Mouse (Mus musculus): ENCODE data around the gene Nrcam.
A peak's percentile ranks its signal among the peaks of the same experiment; 100 is the strongest.

Nrcam gene

GRCm38 (mm10) chr12:44515066-44515465 lies 186.4 kb downstream of the Nrcam start:
- no peak for DNase-seq (ENCODE audit: low spot score)

DNA sequence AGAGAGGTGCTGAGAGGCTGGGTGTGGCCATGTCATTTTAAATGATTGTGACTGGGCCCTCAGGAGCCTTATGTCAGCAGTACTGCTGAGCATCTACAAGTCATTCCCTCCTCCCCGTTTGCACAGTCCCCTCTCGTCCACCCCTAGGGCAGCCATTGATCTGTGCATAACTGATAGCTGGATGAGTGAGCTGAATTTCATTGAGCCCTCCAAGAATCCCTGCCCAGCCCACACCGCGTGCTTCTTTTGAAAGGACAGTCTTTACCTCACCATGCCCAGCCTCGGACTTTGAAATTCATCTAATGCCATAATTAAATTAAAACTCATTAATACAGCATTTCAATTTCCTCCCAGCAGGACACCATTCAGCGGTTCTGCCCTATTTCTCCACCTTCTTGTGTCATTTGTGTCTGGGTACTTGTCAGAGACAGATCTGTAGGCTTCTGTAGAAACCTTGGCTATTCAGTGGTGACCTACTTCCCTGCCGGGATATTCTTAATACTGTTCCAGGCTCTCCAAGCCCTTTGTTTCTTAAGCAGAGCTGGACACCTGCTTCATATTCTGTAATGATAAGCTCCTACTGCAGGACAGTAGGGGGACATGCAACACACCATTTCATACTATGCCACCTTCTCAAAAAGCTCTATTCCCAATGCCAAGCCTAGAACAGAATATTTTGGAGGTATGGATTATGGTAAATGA lies 190.9 kb downstream of the Nrcam start:
- DNase-seq (ENCODE audit: low spot score) = no peak

DNA sequence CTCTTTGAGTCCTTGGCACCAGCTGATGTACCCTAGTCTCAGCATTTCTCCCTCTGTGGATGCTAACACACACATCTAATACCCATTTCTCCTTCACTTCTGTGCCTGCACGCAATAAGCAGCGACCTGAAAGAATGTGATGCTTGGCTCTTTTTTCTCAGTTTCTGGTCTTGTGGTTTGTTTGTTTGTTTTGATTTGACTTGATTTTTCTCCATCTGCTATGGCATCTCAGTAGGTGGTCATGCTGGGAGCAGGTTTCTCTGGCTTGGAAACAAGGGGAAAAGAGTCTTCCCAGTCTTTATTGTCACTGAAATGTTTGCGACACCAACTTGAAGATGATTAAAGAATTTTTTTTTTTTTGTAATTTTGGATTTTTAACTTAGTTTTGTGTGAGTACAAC lies 192.8 kb downstream of the Nrcam start:
- no peak for DNase-seq (ENCODE audit: low spot score)

GRCm38 (mm10) chr12:44524621-44525565 lies 196.2 kb downstream of the Nrcam start:
- no peak for DNase-seq (ENCODE audit: low spot score)

GRCm38 (mm10) chr12:44528391-44529016 lies 199.8 kb downstream of the Nrcam start:
- no peak for DNase-seq (ENCODE audit: low spot score)

DNA sequence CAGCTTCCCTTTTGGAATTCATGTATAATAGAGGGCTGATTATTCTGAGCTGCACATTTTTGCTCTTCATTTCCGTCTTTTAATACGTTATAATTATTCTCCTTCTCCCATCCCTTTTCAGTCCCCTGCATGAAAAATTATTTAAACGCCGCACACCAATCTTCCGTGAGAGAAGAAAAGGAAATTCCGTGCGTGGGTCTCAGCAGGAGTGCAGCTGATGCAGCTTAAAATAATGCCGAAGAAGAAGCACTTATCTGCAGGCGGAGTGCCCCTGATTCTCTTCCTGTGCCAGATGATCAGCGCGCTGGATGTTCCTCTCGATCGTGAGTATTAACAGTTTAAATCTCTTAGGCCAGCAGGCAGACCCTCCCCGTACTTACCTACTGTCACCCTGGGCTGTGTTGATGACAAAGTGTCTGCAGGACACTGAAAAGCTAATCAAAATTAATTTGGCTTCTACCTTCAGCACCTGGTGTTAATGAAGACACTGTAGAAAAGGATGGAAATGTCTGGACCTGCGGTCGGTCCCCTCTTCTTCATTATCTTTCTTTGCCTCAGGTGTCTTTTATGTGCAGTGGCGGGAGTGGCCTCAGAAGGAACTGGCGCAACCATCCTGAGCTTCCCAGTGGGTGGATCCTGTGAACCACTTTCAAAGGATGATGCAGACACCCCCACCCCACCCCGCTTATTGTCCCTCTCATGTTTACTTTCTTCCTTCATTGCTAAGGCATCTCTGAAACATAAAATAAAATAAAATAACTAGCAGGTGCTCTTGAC lies 203.8 kb downstream of the Nrcam start:
- no peak for DNase-seq (ENCODE audit: low spot score)

DNA sequence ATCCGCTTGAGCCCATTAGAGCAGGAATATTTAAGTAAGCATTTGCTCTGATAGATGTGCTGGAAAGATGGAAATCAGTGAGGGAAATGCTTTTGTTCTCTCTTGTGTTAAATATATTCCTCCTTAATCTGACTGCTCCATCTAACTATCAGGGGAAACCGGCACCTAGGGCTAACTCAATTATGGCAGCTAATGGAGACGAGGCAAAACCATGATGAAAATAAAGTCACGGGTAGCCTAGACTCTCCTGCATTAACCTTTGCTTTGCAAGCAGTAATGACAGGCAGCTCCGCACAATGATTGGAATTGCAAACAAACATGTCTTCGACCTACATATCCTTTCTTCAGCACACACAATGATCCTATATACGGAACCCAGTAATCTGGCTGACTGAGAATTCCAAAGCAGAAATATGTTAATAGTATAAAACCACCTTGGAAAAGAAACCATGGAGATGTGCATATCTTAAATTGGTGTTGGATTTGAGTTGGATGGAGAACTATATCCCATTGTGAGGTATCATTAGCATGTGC lies 205.5 kb downstream of the Nrcam start:
- no peak for DNase-seq (ENCODE audit: low spot score)

- no peak for DNase-seq (ENCODE audit: low spot score)
Observed at GRCm38 (mm10) chr12:44535623-44536022, 206.9 kb downstream of the Nrcam start.

- peak; percentile 87 for DNase-seq (ENCODE audit: low spot score)
Observed at GRCm38 (mm10) chr12:44547721-44548369, 219.2 kb downstream of the Nrcam start.

DNA sequence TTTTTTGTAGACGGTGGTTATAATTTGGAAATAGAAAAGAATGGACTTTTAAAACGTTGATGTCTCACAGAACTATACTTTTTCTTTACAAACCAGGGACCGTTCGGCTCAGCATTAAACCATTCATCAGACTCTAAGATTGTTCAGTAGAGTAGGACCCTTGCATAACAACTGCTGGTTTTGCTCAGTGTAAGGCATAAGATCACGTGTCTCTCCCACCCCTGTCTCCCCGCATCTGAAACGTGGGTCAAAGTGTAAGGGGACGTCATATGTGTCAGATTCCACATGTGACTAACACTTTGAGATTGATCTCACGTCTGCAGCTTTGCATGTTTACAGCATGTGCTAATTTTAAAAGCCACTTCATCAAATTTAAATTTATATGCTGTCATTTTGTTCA lies 219.8 kb downstream of the Nrcam start:
- no peak for DNase-seq (ENCODE audit: low spot score)

GRCm38 (mm10) chr12:44551614-44552013 lies 222.9 kb downstream of the Nrcam start:
- no peak for DNase-seq (ENCODE audit: low spot score)

GRCm38 (mm10) chr12:44554051-44554450 lies 225.4 kb downstream of the Nrcam start:
- DNase-seq (ENCODE audit: low spot score) = no peak

DNA sequence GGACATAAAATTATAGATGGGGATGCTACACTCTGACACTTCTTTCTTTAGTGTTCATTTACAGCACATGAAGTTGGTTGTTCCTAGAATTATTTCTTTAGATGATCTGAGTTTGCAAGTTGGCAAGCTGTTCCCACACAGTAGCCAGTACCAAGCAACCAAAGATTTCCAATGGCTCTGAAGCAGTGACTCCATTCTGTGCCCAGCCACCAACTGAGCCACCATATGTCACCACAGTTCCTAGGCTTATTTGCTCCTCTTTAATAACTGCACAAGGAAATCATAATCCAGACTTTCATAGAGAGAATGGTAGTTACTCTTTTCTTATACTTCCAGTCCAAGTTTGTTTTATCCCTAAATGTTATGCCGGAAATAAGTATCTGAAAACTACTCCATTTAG lies 226.1 kb downstream of the Nrcam start:
- no peak for DNase-seq (ENCODE audit: low spot score)

GRCm38 (mm10) chr12:44560002-44560401 lies 231.3 kb downstream of the Nrcam start:
- DNase-seq (ENCODE audit: low spot score) = no peak

DNA sequence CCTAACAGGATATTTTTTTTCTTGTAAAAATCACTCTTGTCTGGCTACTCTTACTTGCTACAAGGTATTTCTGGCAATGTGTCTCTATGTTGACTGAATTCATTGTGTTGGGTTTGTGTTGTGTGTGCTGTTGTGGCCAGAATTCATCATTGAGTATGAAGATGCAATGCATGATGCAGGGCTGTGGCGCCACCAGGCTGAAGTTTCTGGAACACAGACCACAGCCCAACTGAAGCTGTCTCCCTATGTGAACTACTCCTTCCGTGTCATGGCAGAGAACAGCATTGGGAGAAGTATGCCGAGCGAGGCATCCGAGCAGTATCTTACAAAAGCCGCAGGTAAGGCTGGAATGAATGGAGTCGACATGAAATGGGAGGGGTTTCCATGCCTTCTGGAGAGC lies 241.4 kb downstream of the Nrcam start:
- no peak for DNase-seq (ENCODE audit: low spot score)

- no peak for DNase-seq (ENCODE audit: low spot score)
Observed at GRCm38 (mm10) chr12:44572664-44573063, 244.0 kb downstream of the Nrcam start.

DNA sequence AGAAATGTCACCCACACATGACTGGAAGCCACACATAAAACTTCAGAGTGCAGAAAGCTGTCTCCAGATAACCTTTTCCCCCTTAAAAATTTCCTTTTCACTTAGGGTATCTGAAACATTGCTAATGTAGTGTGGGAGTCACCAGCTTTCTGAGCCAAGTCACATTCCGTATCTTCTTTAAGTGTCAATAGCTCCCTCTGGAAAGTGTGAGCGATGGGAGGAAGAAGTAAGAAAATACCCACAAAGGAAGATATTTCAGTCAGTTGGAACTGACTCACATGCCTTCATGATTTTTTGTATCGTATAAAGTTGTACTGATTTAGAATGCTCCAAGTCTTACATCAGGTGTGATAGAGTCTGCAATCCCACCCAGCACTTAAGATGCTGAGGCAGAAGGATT lies 245.5 kb downstream of the Nrcam start:
- no peak for DNase-seq (ENCODE audit: low spot score)

GRCm38 (mm10) chr12:44601410-44602149 lies 272.9 kb downstream of the Nrcam start:
- DNase-seq (ENCODE audit: low spot score) = peak; percentile 85

DNA sequence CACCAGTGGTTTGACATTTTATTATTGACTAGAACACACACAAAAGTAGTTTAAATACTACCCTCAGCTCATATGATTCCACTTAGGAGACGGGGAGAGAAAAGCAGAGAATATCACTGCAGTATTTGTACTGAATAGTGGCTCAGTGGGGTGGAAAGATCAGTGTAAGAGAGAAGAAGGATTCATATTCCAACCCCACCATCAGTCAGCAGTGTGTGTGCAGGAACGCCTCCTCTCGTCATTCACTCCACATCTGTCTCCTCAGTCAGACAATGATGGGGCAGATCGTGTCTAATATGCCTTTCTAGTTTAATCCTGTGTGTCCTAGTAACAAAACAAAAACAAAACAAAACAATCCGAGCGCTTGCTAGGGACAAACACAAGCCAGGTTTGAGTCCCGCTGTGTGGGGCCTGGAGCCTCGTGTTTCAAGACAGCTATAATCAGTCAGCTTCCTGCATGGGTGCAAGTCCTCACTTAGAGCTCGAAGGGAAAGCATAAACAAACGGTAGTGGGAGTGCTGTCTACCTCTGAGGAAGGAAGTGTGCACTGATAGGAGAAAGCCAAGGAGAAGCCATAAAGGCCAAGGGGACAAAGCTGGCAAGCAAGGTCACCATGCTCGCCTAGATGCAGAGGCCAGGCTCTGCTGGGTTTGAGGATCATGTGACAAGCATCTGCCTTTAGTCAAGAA lies 273.7 kb downstream of the Nrcam start:
- no peak for DNase-seq (ENCODE audit: low spot score)

GRCm38 (mm10) chr12:44602958-44603331 lies 274.3 kb downstream of the Nrcam start:
- no peak for DNase-seq (ENCODE audit: low spot score)
